Mouse (Mus musculus) hindbrain, embryonic 15.5 days (tissue): ENCODE measurements around the gene Tmed11. TPM values are rescaled to one million over a fixed set of nuclear protein-coding genes. Genes with fewer than 3 reads are reported as not detected.
"Not testable (repeated sequence)": the region's sequence is repeated elsewhere in the genome, so short reads cannot be mapped to it uniquely, and the experiment has no call there.

ENCODE experiments used
- ATAC-seq: fragments of 200-750 bp; cut with Nextera tagmentation; 2 replicates; pipeline ENCODE4 v1.8.0; 2017; ENCODE audit warnings: low read depth, moderate number of reproducible peaks, moderate TSS enrichment; ENCODE audit not compliant: low FRiP score
- H3K27ac ChIP-seq: fragments of 300-500 bp; sonication (generic); replicated peaks from 2 replicates; pipeline ENCODE4 v1.5.1; 2015; ENCODE audit warnings: mild to moderate bottlenecking, inconsistent platforms
- H3K27me3 ChIP-seq: fragments of 300-500 bp; sonication (generic); 2 replicates; pipeline ENCODE4 v1.6.1; 2015; ENCODE audit warnings: control low read depth, inconsistent platforms
- H3K36me3 ChIP-seq: fragments of 300-500 bp; sonication (generic); 2 replicates; pipeline ENCODE4 v1.6.1; 2015; ENCODE audit warnings: control low read depth, inconsistent platforms
- H3K4me1 ChIP-seq: fragments of 300-500 bp; sonication (generic); replicated peaks from 2 replicates; pipeline ENCODE4 v1.6.1; 2015; ENCODE audit warnings: control low read depth, inconsistent platforms
- H3K4me2 ChIP-seq: fragments of 300-500 bp; sonication (generic); 2 replicates; pipeline ENCODE4 v1.6.1; 2015; ENCODE audit warnings: moderate library complexity, mild to moderate bottlenecking, inconsistent platforms
- H3K4me3 ChIP-seq: fragments of 300-500 bp; sonication (generic); 2 replicates; pipeline ENCODE4 v1.5.1; 2015; ENCODE audit warnings: mild to moderate bottlenecking, inconsistent platforms
- H3K9ac ChIP-seq: fragments of 300-500 bp; sonication (generic); 2 replicates; pipeline ENCODE4 v1.6.1; 2015; ENCODE audit warnings: inconsistent platforms
- H3K9me3 ChIP-seq: fragments of 300-500 bp; sonication (generic); 2 replicates; pipeline ENCODE4 v1.6.1; 2016; ENCODE audit warnings: control low read depth, inconsistent platforms
- WGBS: fragments of 180-500 bp; shearing (Covaris S2); methylation state at CpG from one replicate; pipeline ENCODE4 v1.1.7; 2015; 5-methylcytosine and 5-hydroxymethylcytosine counted together
- polyA plus RNA-seq: library from polyadenylated mRNA; unstranded; fragments of >200 nt; fragmentation: Nextera tagmentation; extraction: Ambion mirVana; gene quantifications from 2 replicates; pipeline ENCODE4 v1.2.1, GENCODE M21; 2015

Tmed11 gene
- not detected in 2 replicates for polyA plus RNA-seq

- not testable (repeated sequence) for H3K4me2 ChIP-seq, H3K36me3 ChIP-seq, H3K4me1 ChIP-seq, H3K27ac ChIP-seq, H3K9ac ChIP-seq, ATAC-seq, H3K4me3 ChIP-seq, H3K9me3 ChIP-seq, H3K27me3 ChIP-seq
- WGBS: 66% methylated on average over 2 of the region's 2 CpGs
These were observed at the start of gene Tmed11 for GRCm38 (mm10) chr5:108795263-108795662. TSS of gene Tmed11 (minus strand) at chr5:108795363.

GRCm38 (mm10) chr5:108836156-108836555 lies 41.0 kb upstream of the Tmed11 start:
- Histone ChIP-seq H3K4me3 (no peak overlapping the region), H3K36me3 (no peaks in the 10 kb centered on the region), H3K9ac (no peak overlapping the region), H3K9me3 (no peaks in the 10 kb centered on the region), H3K4me1 (no peaks in the 10 kb centered on the region), H3K27me3 (no peaks in the 10 kb centered on the region), H3K4me2 (no peak overlapping the region), H3K27ac (no peak overlapping the region)
- WGBS: 75% methylated on average over 1 of the region's 1 CpGs
- no peak for ATAC-seq

- no peak overlapping the region for H3K4me2 ChIP-seq
- H3K4me3 ChIP-seq: no peak overlapping the region
- H3K27me3 ChIP-seq: no peaks in the 10 kb centered on the region
- H3K4me1 ChIP-seq: no peaks in the 10 kb centered on the region
- no peak overlapping the region for H3K9ac ChIP-seq
- ATAC-seq: no peak
- no peaks in the 10 kb centered on the region for H3K9me3 ChIP-seq
- WGBS: 82% methylated on average over 2 of the region's 2 CpGs
- no peaks in the 10 kb centered on the region for H3K36me3 ChIP-seq
- H3K27ac ChIP-seq: no peak overlapping the region
These were observed 28.1 kb upstream of the Tmed11 start for GRCm38 (mm10) chr5:108823276-108823675.

- not testable (repeated sequence) for H3K4me3 ChIP-seq, H3K4me2 ChIP-seq, H3K4me1 ChIP-seq, ATAC-seq, H3K36me3 ChIP-seq, H3K9me3 ChIP-seq, H3K27me3 ChIP-seq, H3K9ac ChIP-seq, H3K27ac ChIP-seq
- 77% methylated on average over 2 of the region's 2 CpGs for WGBS
These were observed 13.6 kb upstream of the Tmed11 start, which contains the start of gene Vmn2r8 for GRCm38 (mm10) chr5:108808750-108809149. TSS of gene Vmn2r8 (minus strand) at chr5:108808850.

DNA sequence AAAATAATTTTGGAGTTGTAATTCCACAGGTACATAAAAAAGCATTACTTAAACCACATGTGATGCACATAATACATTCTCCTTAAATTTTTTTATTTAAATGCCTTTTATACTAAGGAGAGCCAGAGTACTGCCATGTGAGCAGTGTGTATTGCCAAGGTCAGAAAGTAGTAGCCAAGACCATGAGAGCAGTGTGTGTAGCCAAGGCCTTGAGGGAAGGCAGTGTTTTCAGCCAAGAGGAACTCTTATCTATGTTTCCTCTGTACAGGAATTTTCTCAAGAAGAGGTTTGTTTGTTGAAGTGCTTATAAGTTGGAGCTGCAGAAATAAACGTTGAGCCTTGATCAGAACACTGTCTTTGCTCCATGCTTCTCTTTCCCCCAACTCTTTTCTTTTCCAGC lies 8.5 kb upstream of the Tmed11 start:
- Histone ChIP-seq H3K9ac (no peak overlapping the region), H3K4me2 (no peak overlapping the region), H3K27me3 (no peaks in the 10 kb centered on the region), H3K4me1 (no peaks in the 10 kb centered on the region), H3K9me3 (no peaks in the 10 kb centered on the region), H3K27ac (no peak overlapping the region), H3K4me3 (no peak overlapping the region), H3K36me3 (no peaks in the 10 kb centered on the region)
- WGBS: 67% methylated on average over 1 of the region's 1 CpGs
- no peak for ATAC-seq

- H3K4me3 ChIP-seq, H3K4me2 ChIP-seq, H3K27ac ChIP-seq, H3K9me3 ChIP-seq, ATAC-seq, H3K4me1 ChIP-seq, H3K36me3 ChIP-seq, H3K9ac ChIP-seq, H3K27me3 ChIP-seq: not testable (repeated sequence)
- WGBS: 21% methylated on average over 1 of the region's 1 CpGs
These were observed 4.8 kb downstream of the Tmed11 start for GRCm38 (mm10) chr5:108790385-108790784.

GRCm38 (mm10) chr5:108774630-108775306 lies 20.4 kb downstream of the Tmed11 start, which contains the start of gene Rnf212:
TSS of gene Rnf212 (minus strand) at chr5:108774982.
- WGBS: 78% methylated on average over 40 of the region's 40 CpGs
- no peak for ATAC-seq
- H3K27me3 ChIP-seq: no peaks in the 10 kb centered on the region

GRCm38 (mm10) chr5:108760002-108760401 lies 35.2 kb downstream of the Tmed11 start:
- Histone ChIP-seq H3K27ac (no peak overlapping the region), H3K27me3 (no peaks in the 10 kb centered on the region), H3K4me1 (no peaks in the 10 kb centered on the region), H3K4me3 (no peak overlapping the region), H3K4me2 (no peak overlapping the region), H3K9me3 (no peaks in the 10 kb centered on the region), H3K9ac (no peak overlapping the region), H3K36me3 (no peaks in the 10 kb centered on the region)
- 94% methylated on average over 2 of the region's 2 CpGs for WGBS
- no peak for ATAC-seq

More at GRCm38 (mm10) chr5:108774630-108775306, 20.4 kb downstream of the Tmed11 start, which contains the start of gene Rnf212:
- Histone ChIP-seq H3K9me3 (no peaks in the 10 kb centered on the region), H3K4me3 (no peak within 1 kb of the TSS), H3K27ac (no peak within 1 kb of the TSS), H3K36me3 (no peaks in the 10 kb centered on the region), H3K4me1 (no peaks in the 10 kb centered on the region), H3K9ac (no peak within 1 kb of the TSS), H3K4me2 (no peak within 1 kb of the TSS)

DNA sequence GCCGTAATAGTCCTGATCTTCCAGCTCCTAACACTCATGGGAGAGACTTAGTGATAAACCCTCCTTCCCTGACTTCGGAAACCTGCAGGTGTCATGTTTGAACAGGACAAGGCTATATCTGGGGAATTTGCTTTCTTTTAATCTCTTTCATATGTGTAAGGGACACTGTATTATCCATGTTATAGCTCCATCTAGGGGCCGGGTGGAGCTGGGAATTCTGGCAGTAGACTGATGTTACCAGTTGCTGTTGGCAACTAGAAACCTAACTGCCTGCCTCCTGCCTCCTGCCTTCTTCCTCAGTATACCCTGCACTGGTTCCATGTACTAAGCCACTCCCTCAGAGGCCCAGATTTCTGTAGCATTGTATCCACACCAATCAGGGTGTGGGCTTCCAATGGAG lies 36.8 kb downstream of the Tmed11 start:
- Histone ChIP-seq H3K36me3 (no peaks in the 10 kb centered on the region), H3K27me3 (no peaks in the 10 kb centered on the region), H3K4me1 (no peaks in the 10 kb centered on the region), H3K4me3 (no peak overlapping the region), H3K9me3 (no peaks in the 10 kb centered on the region), H3K9ac (no peak overlapping the region), H3K4me2 (no peak overlapping the region), H3K27ac (no peak overlapping the region)
- WGBS: 66% methylated on average over 3 of the region's 3 CpGs
- ATAC-seq: no peak

GRCm38 (mm10) chr5:108751258-108751657 lies 43.9 kb downstream of the Tmed11 start:
- H3K27me3 ChIP-seq, H3K4me3 ChIP-seq, H3K27ac ChIP-seq, H3K4me1 ChIP-seq, H3K36me3 ChIP-seq, H3K4me2 ChIP-seq, H3K9ac ChIP-seq, ATAC-seq, H3K9me3 ChIP-seq: not testable (repeated sequence)
- 83% methylated on average over 4 of the region's 4 CpGs for WGBS

- H3K27me3 ChIP-seq: no peaks in the 10 kb centered on the region
- H3K4me3 ChIP-seq: no peak overlapping the region
- no peak overlapping the region for H3K9ac ChIP-seq
- no peak overlapping the region for H3K27ac ChIP-seq
- no peaks in the 10 kb centered on the region for H3K4me1 ChIP-seq
- no peaks in the 10 kb centered on the region for H3K36me3 ChIP-seq
- ATAC-seq: no peak
- H3K4me2 ChIP-seq: no peak overlapping the region
- no peaks in the 10 kb centered on the region for H3K9me3 ChIP-seq
- WGBS: 85% methylated on average over 5 of the region's 5 CpGs
These were observed 44.6 kb downstream of the Tmed11 start for GRCm38 (mm10) chr5:108750328-108751210.

DNA sequence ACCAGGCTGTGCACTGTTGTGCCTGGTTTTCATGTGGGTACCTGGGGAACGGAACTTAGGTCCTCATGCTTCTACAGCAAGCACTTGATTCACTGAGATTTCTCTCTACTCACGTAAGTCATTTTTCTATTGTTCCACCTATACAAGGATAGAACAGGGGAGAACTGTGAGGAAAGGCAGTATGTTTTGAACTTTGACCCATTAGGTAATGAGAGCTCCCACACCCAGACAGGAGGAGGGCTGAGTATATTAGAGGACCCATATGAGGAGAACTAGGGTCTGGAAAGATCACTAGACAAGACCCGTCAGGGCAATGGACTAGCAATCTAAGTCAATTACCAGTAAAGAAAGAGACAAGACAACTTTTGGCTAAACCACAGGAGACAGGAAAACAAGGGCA lies 50.5 kb downstream of the Tmed11 start:
- H3K36me3 ChIP-seq: no peaks in the 10 kb centered on the region
- H3K9me3 ChIP-seq: no peaks in the 10 kb centered on the region
- no peak overlapping the region for H3K4me2 ChIP-seq
- no peak for ATAC-seq
- WGBS: 85% methylated on average over 3 of the region's 3 CpGs
- H3K9ac ChIP-seq: no peak overlapping the region
- H3K27ac ChIP-seq: no peak overlapping the region
- H3K4me3 ChIP-seq: no peak overlapping the region
- no peaks in the 10 kb centered on the region for H3K27me3 ChIP-seq
- no peaks in the 10 kb centered on the region for H3K4me1 ChIP-seq
